Mouse (Mus musculus): ENCODE data around the gene Gjc3. TPM values are rescaled to one million over a fixed set of nuclear protein-coding genes. Genes with fewer than 3 reads are reported as not detected.
"Not testable (repeated sequence)": the region's sequence is repeated elsewhere in the genome, so short reads cannot be mapped to it uniquely, and the experiment has no call there.

Gene Gjc3
- total RNA-seq, 2 experiments from 2014 or later, result 0.31 to 0.51 TPM

DNA sequence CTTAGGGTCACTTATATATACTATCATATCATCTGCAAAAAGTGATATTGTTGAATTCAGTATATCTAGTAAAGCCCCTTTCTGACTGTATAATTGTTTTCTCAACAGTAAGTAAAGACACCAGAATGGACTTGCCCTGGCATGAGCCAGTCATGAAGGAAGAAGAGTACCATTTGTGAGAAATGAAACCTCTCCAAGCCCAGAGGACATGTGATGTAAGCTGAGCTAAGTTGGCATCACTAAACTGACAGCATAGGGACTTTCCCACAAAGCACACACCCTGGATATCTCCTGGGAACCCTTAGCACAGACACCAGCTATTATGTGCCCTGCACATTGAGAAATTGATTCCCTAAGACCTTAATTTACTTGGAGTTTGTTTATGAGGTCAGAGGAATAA lies 15.6 kb downstream of the Gjc3 start:
- no peak for DNase-seq
- no peak for TF ChIP-seq CTCF (IDR thresholded peaks at IDR 0.05)
- H3K4me3 ChIP-seq, result no peak overlapping the region
- H3K27ac ChIP-seq, result no peak overlapping the region
- intact Hi-C loops (cut with DNase I), result no loop called here

DNA sequence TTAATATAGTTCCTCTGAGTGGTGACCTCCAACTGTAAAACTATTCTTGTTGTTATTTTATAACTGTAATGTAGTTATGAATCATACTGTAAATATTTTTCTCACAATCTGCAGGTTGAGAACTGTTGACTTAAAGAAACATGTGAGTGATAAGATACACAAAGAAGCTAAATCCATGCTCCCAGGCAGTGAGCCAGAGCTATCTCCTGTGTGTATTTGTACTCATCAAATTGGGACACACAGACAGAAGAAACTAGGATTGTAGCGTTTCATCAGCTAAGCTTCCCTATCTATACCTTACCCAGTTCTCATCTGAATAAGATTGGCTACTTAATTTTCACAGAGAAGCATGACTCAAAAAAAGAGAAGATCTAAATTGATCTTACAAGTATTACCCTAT lies 19.8 kb downstream of the Gjc3 start:
- DNase-seq, result no peak
- intact Hi-C loops (cut with DNase I), result no loop called here
- Histone ChIP-seq H3K4me3 (no peak overlapping the region), H3K27ac (no peak overlapping the region)
- no peak for TF ChIP-seq CTCF (IDR thresholded peaks at IDR 0.05)

DNA sequence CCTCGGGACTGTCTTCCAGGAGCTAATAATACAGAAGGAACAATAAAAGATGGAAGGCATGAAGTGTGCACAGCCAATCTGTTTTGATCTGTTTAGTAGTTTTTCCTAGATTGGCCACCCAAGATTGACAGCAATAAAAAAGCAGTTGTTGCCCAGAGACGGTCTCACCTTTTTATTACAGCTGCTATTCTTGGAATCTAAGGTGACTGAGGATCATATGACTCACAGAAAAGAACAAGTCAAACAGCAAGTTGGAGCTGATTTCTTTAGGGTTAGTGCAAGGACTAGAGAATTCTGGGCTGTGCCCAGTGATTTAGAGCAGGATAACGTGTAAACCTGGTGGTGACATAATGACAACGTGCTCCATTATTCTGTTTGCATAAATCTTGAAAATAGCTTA lies 21.9 kb downstream of the Gjc3 start:
- no peak for DNase-seq
- no peak overlapping the region for H3K27ac ChIP-seq
- intact Hi-C loops (cut with DNase I), result no loop called here
- no peak for TF ChIP-seq CTCF (IDR thresholded peaks at IDR 0.05)
- H3K4me3 ChIP-seq, result no peak overlapping the region

DNA sequence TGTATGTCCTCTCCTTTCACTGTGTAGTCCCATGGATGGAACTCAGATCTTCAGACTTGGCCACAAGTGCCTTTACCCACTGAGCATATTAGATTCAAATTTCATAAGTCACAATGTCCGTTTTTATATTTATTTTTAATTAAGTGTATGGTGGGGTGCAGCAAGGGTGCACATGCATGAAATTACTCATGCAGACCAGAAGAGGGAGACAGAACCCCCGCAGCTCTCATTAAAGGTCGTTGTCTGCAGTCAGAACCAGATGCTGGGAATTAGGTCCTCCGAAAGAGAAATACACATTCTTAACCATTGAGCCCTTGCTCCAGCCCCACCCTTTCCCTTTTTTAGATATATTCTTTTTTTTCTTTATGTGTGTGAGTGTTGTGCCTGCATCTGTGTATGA lies 25.7 kb downstream of the Gjc3 start:
- DNase-seq, result no peak
- TF ChIP-seq CTCF (IDR thresholded peaks at IDR 0.05), result peak; percentile 7; the same call in 1 of the 2 replicates
- intact Hi-C loops (cut with DNase I), result no loop called here
- Histone ChIP-seq H3K4me3 (no peak overlapping the region), H3K27ac (no peak overlapping the region)

DNA sequence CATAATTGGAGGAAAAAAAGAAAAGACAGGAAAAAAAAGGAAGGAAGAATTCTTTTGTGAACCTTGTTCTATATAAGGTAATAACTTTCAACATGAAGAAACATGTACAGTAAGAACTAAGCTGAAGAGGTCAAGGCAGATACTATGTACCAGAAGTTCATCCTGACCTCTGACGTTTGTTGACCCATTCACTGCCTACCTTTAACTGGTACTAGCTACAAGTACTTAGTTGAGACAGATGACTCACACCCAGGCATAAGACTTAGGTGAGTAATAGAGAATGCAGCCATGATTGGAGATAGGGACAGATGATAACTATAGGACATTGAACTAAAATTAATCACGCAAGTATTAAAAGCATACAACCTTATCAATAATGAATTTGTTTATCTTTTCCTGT lies 26.4 kb downstream of the Gjc3 start:
- no peak for DNase-seq
- intact Hi-C loops (cut with DNase I), result no loop called here
- Histone ChIP-seq H3K27ac (no peak overlapping the region), H3K4me3 (no peak overlapping the region)
- no peak for TF ChIP-seq CTCF (IDR thresholded peaks at IDR 0.05)

DNA sequence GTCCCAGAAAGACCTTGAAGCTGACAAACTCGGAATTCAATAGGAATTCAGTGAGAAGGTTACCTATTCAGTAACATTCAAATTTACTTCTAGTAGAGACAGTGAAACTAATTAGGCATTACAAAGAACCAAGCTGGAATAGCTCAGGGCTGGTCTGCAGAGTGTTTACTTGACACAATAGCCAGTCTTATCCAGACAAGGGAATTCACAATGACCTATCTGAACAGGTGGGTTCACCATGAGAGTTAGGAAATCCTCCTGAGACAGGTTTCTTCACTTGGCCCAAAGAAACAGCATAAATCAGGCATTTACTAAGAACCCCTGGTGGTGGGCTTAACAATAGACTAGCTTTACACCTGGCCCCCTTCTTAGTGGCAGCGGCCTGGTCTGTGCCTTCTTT lies 29.0 kb downstream of the Gjc3 start:
- H3K27ac ChIP-seq; H3K4me3 ChIP-seq; DNase-seq; intact Hi-C loops (cut with DNase I): not testable (repeated sequence)

DNA sequence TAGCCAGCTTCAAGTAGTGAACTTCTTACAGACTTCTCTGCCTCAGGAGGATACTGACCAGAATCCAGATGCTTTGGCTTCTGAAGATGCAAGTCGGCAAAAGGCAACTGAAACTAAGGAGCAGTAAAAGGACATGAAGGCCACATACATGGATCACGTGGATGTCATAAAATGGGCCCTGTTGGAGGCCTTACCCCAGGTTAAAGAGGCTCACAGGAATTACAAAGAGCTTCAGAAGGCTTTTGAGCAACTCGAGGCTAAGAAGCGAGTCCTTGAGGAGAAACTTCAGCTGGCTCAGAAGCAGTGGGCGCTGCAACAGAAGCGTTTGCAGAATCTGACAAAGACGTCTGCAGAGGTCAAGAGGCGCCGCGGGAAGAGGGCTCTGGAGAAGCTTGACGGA lies 34.5 kb downstream of the Gjc3 start:
- Histone ChIP-seq H3K27ac (no peak overlapping the region), H3K4me3 (no peak overlapping the region)
- no peak for DNase-seq
- intact Hi-C loops (cut with DNase I), result no loop called here
- no peak for TF ChIP-seq CTCF (IDR thresholded peaks at IDR 0.05)

DNA sequence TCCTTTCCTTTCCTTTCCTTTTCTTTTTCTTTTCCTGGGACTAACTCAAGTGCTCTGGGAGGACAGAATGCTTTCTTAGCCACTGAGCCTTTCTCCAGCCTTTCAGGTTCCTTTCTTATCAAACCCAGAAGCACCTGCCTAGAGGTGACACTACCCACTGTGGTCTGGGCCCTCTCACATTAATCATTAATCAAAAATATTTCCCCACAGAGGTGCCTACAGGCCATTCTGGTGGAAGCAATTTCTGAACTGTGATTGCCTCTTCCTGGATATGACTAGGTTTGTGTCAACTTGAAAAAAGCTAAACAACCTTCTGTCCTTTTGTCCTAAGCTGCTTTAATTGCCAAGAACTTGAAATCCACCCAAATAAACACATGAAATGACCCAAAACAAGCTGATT lies 40.7 kb downstream of the Gjc3 start:
- no peak for DNase-seq
- intact Hi-C loops (cut with DNase I), result no loop called here
- H3K27ac ChIP-seq, result no peak overlapping the region
- no peak for TF ChIP-seq CTCF (IDR thresholded peaks at IDR 0.05)
- H3K4me3 ChIP-seq, result no peak overlapping the region

DNA sequence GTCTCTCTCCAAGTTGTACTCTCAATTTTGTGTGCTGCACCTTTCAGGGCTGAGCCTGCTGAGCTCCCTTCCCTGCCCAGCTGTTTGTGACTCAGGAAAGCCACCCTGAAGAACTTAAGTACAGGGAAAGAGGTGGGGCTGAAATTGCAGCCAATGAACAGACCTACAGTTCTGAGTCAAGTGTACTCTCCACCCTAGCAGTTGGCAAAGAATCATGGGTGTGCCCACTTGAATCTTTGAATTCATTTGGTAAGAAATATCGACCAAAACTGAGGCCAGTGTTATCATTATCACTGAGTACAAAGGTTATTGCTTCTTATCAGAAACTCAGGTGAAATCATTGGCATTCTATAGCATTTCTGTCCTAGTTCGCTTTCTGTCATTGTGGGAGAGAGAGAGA lies 41.4 kb downstream of the Gjc3 start, which contains the start of gene Cyp3a13:
Cyp3a13 (minus strand) TSS at position 88 of the 400 bp plus-strand sequence.
- H3K4me3 ChIP-seq, result no peak within 1 kb of the TSS
- DNase-seq, result no peak
- intact Hi-C loops (cut with DNase I), result no loop called here

DNA sequence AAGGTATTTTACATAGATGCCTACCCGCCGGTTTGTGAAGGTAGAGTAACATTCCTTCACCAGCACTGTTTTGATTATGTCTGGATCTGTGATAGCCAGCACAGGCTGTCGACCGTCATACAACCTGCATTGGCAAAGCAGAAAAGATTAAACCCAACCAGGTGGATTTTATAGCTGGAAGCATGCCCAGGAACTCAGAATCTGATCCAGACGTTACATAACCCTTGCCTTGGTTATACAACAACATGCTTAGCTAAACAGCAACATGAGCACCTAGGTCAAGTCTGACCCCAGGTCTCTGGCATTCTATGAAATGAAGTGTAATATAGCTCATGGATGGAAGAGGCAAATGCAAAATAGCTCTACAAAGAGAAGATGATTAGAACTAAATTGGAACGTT lies 47.3 kb downstream of the Gjc3 start:
- Histone ChIP-seq H3K4me3 (no peak overlapping the region), H3K27ac (no peak overlapping the region)
- TF ChIP-seq CTCF (IDR thresholded peaks at IDR 0.05), result no peak
- intact Hi-C loops (cut with DNase I), result no loop called here
- no peak for DNase-seq

More for the DNA sequence above, 41.4 kb downstream of the Gjc3 start, which contains the start of gene Cyp3a13:
- TF ChIP-seq CTCF (IDR thresholded peaks at IDR 0.05), result no peak
- no peak within 1 kb of the TSS for H3K27ac ChIP-seq

DNA sequence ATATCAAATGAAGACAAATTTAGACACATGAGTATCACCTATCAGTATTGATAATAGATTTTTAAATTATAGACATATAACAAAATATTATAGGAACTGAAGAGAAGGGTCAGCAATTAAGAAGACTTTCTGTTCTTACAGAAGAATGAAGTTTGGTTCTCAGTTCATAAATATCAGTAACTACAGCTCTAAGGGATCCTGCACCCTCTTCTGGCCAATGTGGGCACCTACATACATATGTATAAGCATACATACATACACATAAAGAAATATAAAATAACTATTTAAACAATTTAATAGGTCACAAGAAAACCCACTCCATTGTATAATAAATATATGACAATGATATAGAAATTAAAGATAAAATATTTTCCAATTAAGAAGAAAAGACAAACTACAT lies 48.4 kb downstream of the Gjc3 start:
- intact Hi-C loops (cut with DNase I), result no loop called here
- no peak overlapping the region for H3K4me3 ChIP-seq
- no peak for DNase-seq
- H3K27ac ChIP-seq, result no peak overlapping the region
- TF ChIP-seq CTCF (IDR thresholded peaks at IDR 0.05), result no peak

DNA sequence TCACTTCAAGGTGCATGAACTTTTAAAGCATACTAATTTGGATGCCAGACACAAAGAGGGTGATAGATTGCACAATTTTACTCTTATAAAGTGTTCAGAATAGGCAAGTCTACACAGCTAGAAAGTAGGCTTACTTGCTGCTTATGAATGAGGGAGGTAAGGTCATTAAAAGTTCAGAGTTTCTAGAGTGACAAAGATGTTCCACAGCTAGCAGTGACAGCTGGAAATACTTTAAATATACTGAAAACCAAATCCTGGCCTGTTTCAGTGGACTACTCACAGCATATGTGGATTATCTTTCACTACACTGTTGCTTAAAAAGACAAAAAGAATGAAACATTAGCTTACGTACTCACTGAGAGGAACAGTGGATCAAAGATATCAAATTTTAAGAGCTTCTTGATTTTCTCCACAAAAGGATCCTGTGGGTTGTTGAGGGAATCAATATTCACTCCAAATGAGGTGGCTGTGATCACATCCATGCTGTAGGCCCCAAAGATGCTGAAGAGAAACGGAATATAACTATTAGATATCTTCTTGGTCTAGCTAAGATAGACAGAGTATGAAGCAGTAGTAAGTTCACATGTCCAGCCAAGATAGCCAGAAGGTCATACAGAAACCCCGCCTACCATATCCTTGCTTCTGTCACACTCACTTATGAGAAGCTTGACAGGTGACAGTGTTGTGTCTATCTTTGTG lies 53.2 kb downstream of the Gjc3 start:
- Histone ChIP-seq H3K4me3 (no peak overlapping the region), H3K27ac (no peak overlapping the region)
- TF ChIP-seq CTCF (IDR thresholded peaks at IDR 0.05), result no peak
- DNase-seq, result no peak
- intact Hi-C loops (cut with DNase I), result no loop called here

Other genes starting within 250 kb of the Gjc3 start
- under 1 TPM; 0.05 to 0.45 TPM for gene Nyap1, start 221.5 kb downstream of the Gjc3 start, total RNA-seq (2021)
- 10 to 100 TPM; 43.5 to 58.6 TPM for gene Tsc22d4, start 217.4 kb downstream of the Gjc3 start, total RNA-seq (2021)
- gene Ppp1r35, start 184.2 kb downstream of the Gjc3 start, total RNA-seq (2021), result 1 to 10 TPM; 5.4 to 6.9 TPM
- gene Mepce, start 175.4 kb downstream of the Gjc3 start, total RNA-seq (2021), result 10 to 100 TPM; 22.4 to 26.2 TPM
- under 1 TPM; 0.20 to 0.39 TPM for gene Zcwpw1, start 175.3 kb downstream of the Gjc3 start, total RNA-seq (2021)
- under 1 TPM in 1 of 2 experiments, not detected in 1; 0.20 TPM for gene Pilra, start 126.8 kb downstream of the Gjc3 start, total RNA-seq (2021)
- under 1 TPM in 1 of 2 experiments, not detected in 1; 0.42 TPM for gene Pilrb1, start 105.0 kb downstream of the Gjc3 start, total RNA-seq (2021)
- under 1 TPM in 1 of 2 experiments, not detected in 1; 0.33 TPM for gene Pilrb2, start 91.3 kb downstream of the Gjc3 start, total RNA-seq (2021)
- not detected for gene Cyp3a13, start 41.5 kb downstream of the Gjc3 start, total RNA-seq (2021)
- gene Azgp1, start 18.4 kb upstream of the Gjc3 start, total RNA-seq (2021), result not detected
- gene Smok3a, start 58.2 kb upstream of the Gjc3 start, total RNA-seq (2021), result not detected
- gene Smok3b, start 58.3 kb upstream of the Gjc3 start, total RNA-seq (2021), result not detected
- not detected for gene Smok3c, start 90.1 kb upstream of the Gjc3 start, total RNA-seq (2021)
- 10 to 100 TPM; 10.7 to 10.8 TPM for gene Zkscan1, start 122.0 kb upstream of the Gjc3 start, total RNA-seq (2021)
- 10 to 100 TPM; 12.7 to 17.0 TPM for gene Zscan21, start 153.8 kb upstream of the Gjc3 start, total RNA-seq (2021)
- 1 to 10 TPM; 3.7 to 6.9 TPM for gene Zfp113, start 192.6 kb upstream of the Gjc3 start, total RNA-seq (2021)
- gene Cops6, start 198.0 kb upstream of the Gjc3 start, total RNA-seq (2021), result 100 to 1,000 TPM in 1 of 2 experiments, 10 to 100 TPM in 1; 97.7 to 111 TPM
- gene Ap4m1, start 208.9 kb upstream of the Gjc3 start, total RNA-seq (2021), result 10 to 100 TPM in 1 of 2 experiments, 1 to 10 TPM in 1; 8.4 to 10.3 TPM
- gene Mcm7, start 209.3 kb upstream of the Gjc3 start, total RNA-seq (2021), result 1 to 10 TPM; 8.6 to 9.0 TPM
- gene Taf6, start 224.4 kb upstream of the Gjc3 start, total RNA-seq (2021), result 10 to 100 TPM; 30.5 to 33.1 TPM
- gene Cnpy4, start 224.4 kb upstream of the Gjc3 start, total RNA-seq (2021), result 1 to 10 TPM; 2.3 to 4.2 TPM
- 1 to 10 TPM; 1.3 to 1.4 TPM for gene Mblac1, start 231.2 kb upstream of the Gjc3 start, total RNA-seq (2021)

Data from gastrocnemius, adult 2 months (tissue).